Mouse (Mus musculus): ENCODE data around the gene Gm10490. TPM values are rescaled to one million over a fixed set of nuclear protein-coding genes. Genes with fewer than 3 reads are reported as not detected.
"Not testable (repeated sequence)": the region's sequence is repeated elsewhere in the genome, so short reads cannot be mapped to it uniquely, and the experiment has no call there.

Gene Gm10490
- total RNA-seq (2014; rRNA removed) (1.2 TPM in 1 of 2 replicates, not detected in the other), polyA plus RNA-seq (2015; fragmentation: Nextera tagmentation; extraction: Ambion mirVana) (not detected in 2 replicates)

DNA sequence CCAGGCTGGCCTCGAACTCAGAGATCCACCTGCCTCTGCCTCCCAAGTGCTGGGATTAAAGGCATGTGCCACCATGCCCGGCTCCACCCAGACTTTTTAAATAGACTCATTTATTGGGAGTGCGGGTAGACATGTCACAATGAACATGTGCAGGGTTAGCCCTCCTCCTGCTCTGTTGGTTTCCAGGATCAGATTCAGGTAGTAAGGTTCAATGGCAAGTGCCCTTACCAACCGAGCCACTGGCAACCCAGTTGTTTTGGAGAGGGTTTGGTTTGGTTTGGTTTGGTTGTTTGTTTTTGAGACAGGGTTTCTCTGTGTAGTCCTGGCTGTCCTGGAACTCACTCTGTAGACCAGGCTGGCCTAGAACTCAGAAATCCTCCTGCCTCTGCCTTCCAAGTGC lies at the start of gene Gm10490:
Gm10490 (plus strand) TSS at position 301 of the 400 bp plus-strand sequence.
- not testable (repeated sequence) for H3K9me3 ChIP-seq (ENCODE audit: low read length); H3K9ac ChIP-seq; H3K27ac ChIP-seq (ENCODE audit: low read depth, low read length); H3K4me2 ChIP-seq (ENCODE audit: low read depth); H3K4me3 ChIP-seq (ENCODE audit: low read depth, low read length); DNase-seq; H3K36me3 ChIP-seq (ENCODE audit: insufficient read depth); ATAC-seq; H3K4me1 ChIP-seq (ENCODE audit: insufficient read depth); H3K27me3 ChIP-seq (ENCODE audit: insufficient read depth, low read length)
- 75% methylated on average over 4 of the region's 4 CpGs for WGBS

DNA sequence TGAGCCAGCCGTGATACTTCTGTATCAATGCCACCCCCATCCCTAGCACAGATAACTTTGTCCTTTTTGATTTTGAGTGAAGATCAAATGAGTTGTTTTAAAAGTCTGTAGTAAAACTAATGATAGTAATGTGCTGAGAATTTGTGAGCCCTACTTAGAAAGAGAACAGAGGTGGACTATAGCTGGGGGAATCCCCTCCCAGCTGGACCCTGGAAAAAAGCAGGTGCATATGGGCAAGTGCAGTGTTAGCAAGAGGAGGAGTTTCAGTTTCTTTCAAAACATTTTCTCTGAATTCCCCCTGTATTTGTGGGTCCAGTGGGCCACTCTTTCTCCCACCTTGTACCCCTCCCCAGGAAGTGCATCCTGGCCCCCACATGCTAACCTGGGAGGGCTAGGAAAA lies 46.2 kb upstream of the Gm10490 start:
- Histone ChIP-seq H3K36me3 (ENCODE audit: insufficient read depth) (no peaks in the 10 kb centered on the region), H3K27ac (ENCODE audit: low read depth, low read length) (no peak overlapping the region), H3K9me3 (ENCODE audit: low read length) (no peaks in the 10 kb centered on the region), H3K9ac (no peak overlapping the region), H3K4me2 (ENCODE audit: low read depth) (no peak overlapping the region), H3K27me3 (ENCODE audit: insufficient read depth, low read length) (no peaks in the 10 kb centered on the region), H3K4me3 (ENCODE audit: low read depth, low read length) (no peak overlapping the region), H3K4me1 (ENCODE audit: insufficient read depth) (no peaks in the 10 kb centered on the region)
- ATAC-seq (no peak), DNase-seq (no peak)
- no peak for TF ChIP-seq CTCF (IDR thresholded peaks at IDR 0.05; ENCODE audit: low read depth)
- 83% methylated on average over 1 of the region's 1 CpGs for WGBS

DNA sequence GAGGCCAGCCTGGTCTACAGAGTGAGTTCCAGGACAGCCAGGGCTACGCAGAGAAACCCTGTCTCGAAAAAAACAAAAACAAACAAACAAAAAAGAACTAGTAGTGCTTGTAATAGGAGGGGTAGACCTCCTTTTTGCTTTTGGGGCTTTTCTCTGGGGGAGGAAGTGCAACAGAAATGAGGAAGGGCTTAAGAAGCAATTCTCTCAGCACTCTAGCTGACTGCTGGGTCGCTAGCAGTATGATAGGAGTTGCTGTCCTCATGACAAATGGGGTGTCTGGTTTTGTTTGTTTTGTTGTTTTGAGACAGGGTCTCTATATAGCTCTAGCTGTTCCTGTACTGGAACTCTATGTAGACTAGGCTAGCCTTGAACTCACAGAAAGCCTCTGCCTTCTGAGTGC lies 44.8 kb upstream of the Gm10490 start:
- no peak overlapping the region for H3K9ac ChIP-seq
- H3K27me3 ChIP-seq (ENCODE audit: insufficient read depth, low read length), result no peaks in the 10 kb centered on the region
- WGBS, result 81% methylated on average over 3 of the region's 3 CpGs
- no peak overlapping the region for H3K27ac ChIP-seq (ENCODE audit: low read depth, low read length)
- no peak for ATAC-seq
- no peak for TF ChIP-seq CTCF (IDR thresholded peaks at IDR 0.05; ENCODE audit: low read depth)
- no peaks in the 10 kb centered on the region for H3K36me3 ChIP-seq (ENCODE audit: insufficient read depth)
- no peaks in the 10 kb centered on the region for H3K9me3 ChIP-seq (ENCODE audit: low read length)
- no peak for DNase-seq
- H3K4me3 ChIP-seq (ENCODE audit: low read depth, low read length), result no peak overlapping the region
- H3K4me2 ChIP-seq (ENCODE audit: low read depth), result no peak overlapping the region
- H3K4me1 ChIP-seq (ENCODE audit: insufficient read depth), result no peaks in the 10 kb centered on the region

DNA sequence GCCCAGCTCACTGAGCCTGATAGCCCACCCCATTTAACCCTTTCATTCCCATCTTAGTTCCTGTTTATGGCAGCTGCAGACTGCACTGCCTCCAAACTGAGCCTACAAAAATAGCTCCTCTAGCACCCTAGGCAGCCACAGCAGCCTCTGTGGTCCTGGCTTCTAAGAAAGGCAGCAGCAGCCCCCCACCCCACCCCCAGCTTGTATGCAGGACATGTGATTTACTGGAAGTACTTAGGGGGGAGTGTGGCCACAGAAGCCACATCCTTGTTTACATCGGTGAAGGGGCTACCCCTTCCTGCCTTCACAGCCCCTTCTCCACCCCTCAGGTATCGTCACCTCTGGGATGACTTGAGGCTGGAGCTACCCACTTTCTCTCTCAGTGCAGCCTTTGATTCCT lies 44.0 kb upstream of the Gm10490 start:
- Histone ChIP-seq H3K27me3 (ENCODE audit: insufficient read depth, low read length) (no peaks in the 10 kb centered on the region), H3K4me2 (ENCODE audit: low read depth) (no peak overlapping the region), H3K4me1 (ENCODE audit: insufficient read depth) (no peaks in the 10 kb centered on the region), H3K36me3 (ENCODE audit: insufficient read depth) (no peaks in the 10 kb centered on the region), H3K9me3 (ENCODE audit: low read length) (no peaks in the 10 kb centered on the region), H3K27ac (ENCODE audit: low read depth, low read length) (no peak overlapping the region), H3K4me3 (ENCODE audit: low read depth, low read length) (no peak overlapping the region), H3K9ac (no peak overlapping the region)
- TF ChIP-seq CTCF (IDR thresholded peaks at IDR 0.05; ENCODE audit: low read depth), result no peak
- no peak for ATAC-seq
- no peak for DNase-seq
- WGBS, result 78% methylated on average over 2 of the region's 2 CpGs

- Histone ChIP-seq H3K4me3 (ENCODE audit: low read depth, low read length) (no peak overlapping the region), H3K27ac (ENCODE audit: low read depth, low read length) (no peak overlapping the region), H3K4me2 (ENCODE audit: low read depth) (no peak overlapping the region), H3K9ac (no peak overlapping the region), H3K27me3 (ENCODE audit: insufficient read depth, low read length) (no peaks in the 10 kb centered on the region), H3K9me3 (ENCODE audit: low read length) (no peaks in the 10 kb centered on the region), H3K4me1 (ENCODE audit: insufficient read depth) (no peaks in the 10 kb centered on the region), H3K36me3 (ENCODE audit: insufficient read depth) (no peaks in the 10 kb centered on the region)
- 65% methylated on average over 2 of the region's 2 CpGs for WGBS
- DNase-seq, result no peak
- TF ChIP-seq CTCF (IDR thresholded peaks at IDR 0.05; ENCODE audit: low read depth), result no peak
- ATAC-seq, result no peak
Measured at GRCm38 (mm10) chrX:7865786-7866185, 43.6 kb upstream of the Gm10490 start.

DNA sequence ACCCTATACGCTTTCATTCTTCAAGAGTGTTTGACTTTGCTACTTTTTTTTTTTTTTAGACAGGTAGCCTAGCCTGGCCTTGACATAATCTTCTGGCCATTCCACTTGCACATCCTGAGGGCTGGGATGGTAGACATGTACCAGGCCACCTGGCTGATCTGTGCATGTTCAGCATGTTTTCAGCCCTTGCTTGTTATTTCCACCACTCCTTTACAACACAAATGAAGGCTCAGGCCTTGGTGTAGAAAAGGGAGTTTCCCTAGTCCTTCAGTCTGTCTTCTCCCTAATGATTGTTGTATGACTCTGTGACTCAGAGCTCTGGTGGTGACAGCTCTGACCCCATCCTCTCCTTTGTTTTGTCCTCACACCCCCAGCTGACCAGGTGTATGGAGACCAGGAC lies 42.2 kb upstream of the Gm10490 start:
- Histone ChIP-seq H3K4me3 (ENCODE audit: low read depth, low read length) (no peak overlapping the region), H3K9ac (no peak overlapping the region), H3K27me3 (ENCODE audit: insufficient read depth, low read length) (no peaks in the 10 kb centered on the region), H3K9me3 (ENCODE audit: low read length) (no peaks in the 10 kb centered on the region), H3K36me3 (ENCODE audit: insufficient read depth) (no peaks in the 10 kb centered on the region), H3K27ac (ENCODE audit: low read depth, low read length) (no peak overlapping the region), H3K4me1 (ENCODE audit: insufficient read depth) (no peaks in the 10 kb centered on the region), H3K4me2 (ENCODE audit: low read depth) (no peak overlapping the region)
- ATAC-seq (no peak), DNase-seq (no peak)
- WGBS, result 89% methylated on average over 1 of the region's 1 CpGs
- TF ChIP-seq CTCF (IDR thresholded peaks at IDR 0.05; ENCODE audit: low read depth), result no peak

- no peaks in the 10 kb centered on the region for H3K4me1 ChIP-seq (ENCODE audit: insufficient read depth)
- H3K36me3 ChIP-seq (ENCODE audit: insufficient read depth), result no peaks in the 10 kb centered on the region
- no peak for TF ChIP-seq CTCF (IDR thresholded peaks at IDR 0.05; ENCODE audit: low read depth)
- no peaks in the 10 kb centered on the region for H3K27me3 ChIP-seq (ENCODE audit: insufficient read depth, low read length)
- no peak for ATAC-seq
- DNase-seq, result no peak
- no peaks in the 10 kb centered on the region for H3K9me3 ChIP-seq (ENCODE audit: low read length)
- no peak overlapping the region for H3K27ac ChIP-seq (ENCODE audit: low read depth, low read length)
- no peak overlapping the region for H3K4me2 ChIP-seq (ENCODE audit: low read depth)
- WGBS, result 50% methylated on average over 2 of the region's 2 CpGs
- H3K9ac ChIP-seq, result no peak overlapping the region
- H3K4me3 ChIP-seq (ENCODE audit: low read depth, low read length), result no peak overlapping the region
Measured at GRCm38 (mm10) chrX:7868506-7868905, 40.8 kb upstream of the Gm10490 start.

- Histone ChIP-seq H3K4me3 (ENCODE audit: low read depth, low read length) (no peak overlapping the region), H3K27me3 (ENCODE audit: insufficient read depth, low read length) (no peaks in the 10 kb centered on the region), H3K9ac (no peak overlapping the region), H3K4me2 (ENCODE audit: low read depth) (no peak overlapping the region), H3K36me3 (ENCODE audit: insufficient read depth) (no peaks in the 10 kb centered on the region), H3K9me3 (ENCODE audit: low read length) (no peaks in the 10 kb centered on the region), H3K27ac (ENCODE audit: low read depth, low read length) (no peak overlapping the region), H3K4me1 (ENCODE audit: insufficient read depth) (no peaks in the 10 kb centered on the region)
- no peak for TF ChIP-seq CTCF (IDR thresholded peaks at IDR 0.05; ENCODE audit: low read depth)
- WGBS, result 21% methylated on average over 3 of the region's 3 CpGs
- ATAC-seq (no peak), DNase-seq (no peak)
Measured at GRCm38 (mm10) chrX:7869826-7870225, 39.5 kb upstream of the Gm10490 start.

Data from forebrain, postnatal 0 days (tissue).